Mouse (Mus musculus): ENCODE results near the gene Stc2. TPM values are rescaled to one million over a fixed set of nuclear protein-coding genes. Genes with fewer than 3 reads are reported as not detected.

The Stc2 gene
- total and polyA plus RNA-seq, 2 experiments from 2014 or later = 1.2 to 4.0 TPM

DNA sequence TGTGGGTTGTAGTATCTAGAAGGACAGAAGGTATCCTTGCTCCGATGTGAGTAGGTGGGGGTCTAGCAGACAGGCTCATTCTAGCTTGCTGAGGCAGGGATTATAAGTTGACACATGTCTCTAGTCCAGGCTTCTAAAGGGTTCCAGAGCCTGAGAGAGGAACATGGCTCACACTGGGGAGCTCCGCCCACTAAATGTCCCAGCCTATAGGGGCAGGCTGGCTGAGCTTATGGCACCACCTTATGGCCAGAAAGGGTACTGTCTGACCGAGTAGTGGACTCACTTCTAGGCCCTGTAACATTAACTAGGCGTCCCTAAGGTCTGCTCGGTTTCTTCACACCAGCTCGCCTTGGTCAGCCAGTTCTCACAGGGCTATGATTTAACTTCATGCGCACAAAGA is 3.6 kb upstream of the Stc2 start:
- Histone ChIP-seq H3K4me2 (ENCODE audit: low read depth, low read length) (no peak overlapping the region), H3K9ac (replicated peaks; ENCODE audit: low read length) (no peak overlapping the region), H3K27ac (no peak overlapping the region), H3K4me3 (ENCODE audit: low read length) (no peak overlapping the region), H3K36me3 (ENCODE audit: insufficient read depth, low read length) (no peaks in the 10 kb centered on the region), H3K4me1 (ENCODE audit: insufficient read depth, low read length) (peaks cover 10% of the 10 kb centered on the region), H3K9me3 (ENCODE audit: low read length) (no peaks in the 10 kb centered on the region), H3K27me3 (ENCODE audit: insufficient read depth, low read length) (peaks cover 10% of the 10 kb centered on the region; the same call in 1 of the 2 replicates)
- ATAC-seq (no peak), DNase-seq (ENCODE audit: low spot score) (peak; percentile 30)
- peak; percentile 69 for TF ChIP-seq CTCF (IDR thresholded peaks at IDR 0.05; ENCODE audit: low read depth)
- 79% methylated on average over 7 of the region's 7 CpGs for WGBS

DNA sequence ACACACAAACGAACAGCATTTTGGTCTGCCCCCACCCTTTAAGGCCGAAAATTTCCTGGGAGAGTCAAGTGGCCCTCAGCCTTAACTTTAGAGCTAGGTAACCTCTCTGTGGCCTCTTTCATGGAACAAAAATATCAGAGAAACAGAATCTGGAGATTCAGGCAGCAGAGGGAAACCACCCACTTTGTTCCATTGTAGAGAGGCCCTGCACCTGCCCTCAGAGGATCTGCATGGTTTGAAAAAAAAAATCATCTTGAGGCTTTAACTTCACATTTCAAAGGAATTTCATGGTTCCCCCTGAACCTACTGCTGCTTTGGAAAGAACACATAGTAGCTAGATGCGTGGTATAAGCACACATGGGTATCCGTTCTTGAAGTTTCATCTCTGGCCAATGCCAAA is 2.3 kb upstream of the Stc2 start:
- H3K27ac ChIP-seq = no peak overlapping the region

GRCm38 (mm10) chr11:31371256-31371838 is 1.5 kb upstream of the Stc2 start:
- Histone ChIP-seq H3K27ac (no peak overlapping the region), H3K9me3 (ENCODE audit: low read length) (no peaks in the 10 kb centered on the region), H3K4me2 (ENCODE audit: low read depth, low read length) (peak overlapping the region; percentile 90), H3K9ac (replicated peaks; ENCODE audit: low read length) (0 out of 2 replicates have a peak overlapping the region, but pooled peaks have one; percentile 10), H3K4me3 (ENCODE audit: low read length) (peak overlapping the region; percentile 54), H3K36me3 (ENCODE audit: insufficient read depth, low read length) (no peaks in the 10 kb centered on the region), H3K27me3 (ENCODE audit: insufficient read depth, low read length) (peaks cover 10% of the 10 kb centered on the region; the same call in 1 of the 2 replicates), H3K4me1 (ENCODE audit: insufficient read depth, low read length) (peaks cover 10% of the 10 kb centered on the region)
- no peak for DNase-seq (ENCODE audit: low spot score)
- 3% methylated on average over 35 of the region's 39 CpGs for WGBS
- no peak for TF ChIP-seq CTCF (IDR thresholded peaks at IDR 0.05; ENCODE audit: low read depth)
- ATAC-seq = no peak

More for the DNA sequence above, 2.3 kb upstream of the Stc2 start:
- no peaks in the 10 kb centered on the region for H3K9me3 ChIP-seq (ENCODE audit: low read length)
- H3K4me3 ChIP-seq (ENCODE audit: low read length) = no peak overlapping the region
- peaks cover 10% of the 10 kb centered on the region; the same call in 1 of the 2 replicates for H3K27me3 ChIP-seq (ENCODE audit: insufficient read depth, low read length)
- WGBS = 87% methylated on average over 4 of the region's 4 CpGs
- DNase-seq (ENCODE audit: low spot score) (no peak), ATAC-seq (no peak)
- peaks cover 10% of the 10 kb centered on the region for H3K4me1 ChIP-seq (ENCODE audit: insufficient read depth, low read length)
- H3K9ac ChIP-seq (replicated peaks; ENCODE audit: low read length) = no peak overlapping the region
- no peaks in the 10 kb centered on the region for H3K36me3 ChIP-seq (ENCODE audit: insufficient read depth, low read length)
- no peak for TF ChIP-seq CTCF (IDR thresholded peaks at IDR 0.05; ENCODE audit: low read depth)
- H3K4me2 ChIP-seq (ENCODE audit: low read depth, low read length) = no peak overlapping the region

GRCm38 (mm10) chr11:31370436-31371230 is 759 bp upstream of the Stc2 start:
- DNase-seq (ENCODE audit: low spot score) = no peak
- no peak for TF ChIP-seq CTCF (IDR thresholded peaks at IDR 0.05; ENCODE audit: low read depth)
- 2% methylated on average over 23 of the region's 24 CpGs for WGBS
- H3K27me3 ChIP-seq (ENCODE audit: insufficient read depth, low read length) = peaks cover 10% of the 10 kb centered on the region; the same call in 1 of the 2 replicates
- no peak overlapping the region for H3K9ac ChIP-seq (replicated peaks; ENCODE audit: low read length)
- no peaks in the 10 kb centered on the region for H3K9me3 ChIP-seq (ENCODE audit: low read length)
- ATAC-seq = no peak
- H3K4me1 ChIP-seq (ENCODE audit: insufficient read depth, low read length) = peaks cover 10% of the 10 kb centered on the region
- no peaks in the 10 kb centered on the region for H3K36me3 ChIP-seq (ENCODE audit: insufficient read depth, low read length)
- no peak overlapping the region for H3K27ac ChIP-seq
- H3K4me2 ChIP-seq (ENCODE audit: low read depth, low read length) = peak overlapping the region; percentile 90
- peak overlapping the region; percentile 54 for H3K4me3 ChIP-seq (ENCODE audit: low read length)

GRCm38 (mm10) chr11:31368965-31369647 is 768 bp downstream of the Stc2 start:
- ATAC-seq (peak; percentile 59), DNase-seq (ENCODE audit: low spot score) (peak; percentile 59)
- no peaks in the 10 kb centered on the region for H3K36me3 ChIP-seq (ENCODE audit: insufficient read depth, low read length)
- H3K27ac ChIP-seq = 0 out of 2 replicates have a peak overlapping the region, but pooled peaks have one; percentile 15
- H3K4me3 ChIP-seq (ENCODE audit: low read length) = peak overlapping the region; percentile 54
- H3K9ac ChIP-seq (replicated peaks; ENCODE audit: low read length) = peak overlapping the region; percentile 44
- peaks cover 10% of the 10 kb centered on the region; the same call in 1 of the 2 replicates for H3K27me3 ChIP-seq (ENCODE audit: insufficient read depth, low read length)
- H3K9me3 ChIP-seq (ENCODE audit: low read length) = no peaks in the 10 kb centered on the region
- H3K4me2 ChIP-seq (ENCODE audit: low read depth, low read length) = peak overlapping the region; percentile 90
- H3K4me1 ChIP-seq (ENCODE audit: insufficient read depth, low read length) = peaks cover 10% of the 10 kb centered on the region
- no peak for TF ChIP-seq CTCF (IDR thresholded peaks at IDR 0.05; ENCODE audit: low read depth)
- WGBS = under 1% methylated on average over 50 of the region's 50 CpGs

DNA sequence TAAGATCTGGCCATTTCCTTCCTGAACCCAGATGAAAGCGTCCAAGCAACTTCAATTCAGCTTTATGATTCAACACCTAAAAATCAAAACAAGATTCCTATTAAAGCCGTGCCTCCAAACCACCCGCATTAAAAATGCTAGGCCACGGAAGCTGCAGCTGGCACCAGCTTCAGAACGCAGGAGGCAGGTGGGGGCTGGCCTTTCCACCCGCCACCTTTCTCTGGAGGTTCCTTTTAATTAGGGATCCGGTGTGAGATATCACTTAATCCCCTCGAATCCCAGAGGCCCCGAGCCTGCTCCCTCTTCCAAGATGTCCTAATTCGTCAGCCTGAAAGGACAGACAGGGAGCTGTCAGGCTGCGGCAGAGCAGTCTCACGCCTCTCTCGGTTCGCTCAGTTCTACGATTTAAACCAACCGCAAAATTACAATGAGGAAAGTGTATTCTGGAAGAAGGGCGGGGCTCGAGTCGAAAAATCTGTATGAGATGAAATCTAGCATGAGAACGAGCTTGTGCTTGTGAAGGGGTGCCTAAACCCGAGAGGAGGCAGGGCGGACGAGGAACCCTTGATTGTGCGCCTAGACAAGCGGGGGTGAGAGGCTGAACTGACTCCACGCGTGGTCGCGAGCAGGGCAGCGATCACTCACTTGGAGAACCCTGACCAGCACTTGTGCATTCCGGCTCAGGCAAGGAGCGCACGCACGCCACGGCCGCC is 1.5 kb downstream of the Stc2 start:
- WGBS = 2% methylated on average over 36 of the region's 36 CpGs
- H3K27ac ChIP-seq = no peak overlapping the region
- peak; percentile 1; the same call in 1 of the 2 replicates for ATAC-seq
- H3K27me3 ChIP-seq (ENCODE audit: insufficient read depth, low read length) = peaks cover 10% of the 10 kb centered on the region; the same call in 1 of the 2 replicates
- H3K9me3 ChIP-seq (ENCODE audit: low read length) = no peaks in the 10 kb centered on the region
- peak overlapping the region; percentile 54 for H3K4me3 ChIP-seq (ENCODE audit: low read length)
- H3K4me2 ChIP-seq (ENCODE audit: low read depth, low read length) = peak overlapping the region; percentile 90
- H3K36me3 ChIP-seq (ENCODE audit: insufficient read depth, low read length) = no peaks in the 10 kb centered on the region
- no peak for TF ChIP-seq CTCF (IDR thresholded peaks at IDR 0.05; ENCODE audit: low read depth)
- peaks cover 10% of the 10 kb centered on the region for H3K4me1 ChIP-seq (ENCODE audit: insufficient read depth, low read length)
- peak; percentile 18 for DNase-seq (ENCODE audit: low spot score)
- peak overlapping the region; percentile 44 for H3K9ac ChIP-seq (replicated peaks; ENCODE audit: low read length)
